Mouse (Mus musculus): ENCODE measurements around the gene Glyctk. TPM values are rescaled to one million over a fixed set of nuclear protein-coding genes. Genes with fewer than 3 reads are reported as not detected.

Gene Glyctk
- polyA plus RNA-seq (2014; fragmentation: Illumina TruSeq; extraction: RNeasy Lipid Tissue Mini Kit (QIAGEN cat#74804); ENCODE audit: insufficient read depth, low read depth, low replicate concordance), result 1.2 TPM

GRCm38 (mm10) chr9:106158037-106158491, at the start of gene Glyctk:
Glyctk (minus strand) TSS chr9:106158138.

DNA sequence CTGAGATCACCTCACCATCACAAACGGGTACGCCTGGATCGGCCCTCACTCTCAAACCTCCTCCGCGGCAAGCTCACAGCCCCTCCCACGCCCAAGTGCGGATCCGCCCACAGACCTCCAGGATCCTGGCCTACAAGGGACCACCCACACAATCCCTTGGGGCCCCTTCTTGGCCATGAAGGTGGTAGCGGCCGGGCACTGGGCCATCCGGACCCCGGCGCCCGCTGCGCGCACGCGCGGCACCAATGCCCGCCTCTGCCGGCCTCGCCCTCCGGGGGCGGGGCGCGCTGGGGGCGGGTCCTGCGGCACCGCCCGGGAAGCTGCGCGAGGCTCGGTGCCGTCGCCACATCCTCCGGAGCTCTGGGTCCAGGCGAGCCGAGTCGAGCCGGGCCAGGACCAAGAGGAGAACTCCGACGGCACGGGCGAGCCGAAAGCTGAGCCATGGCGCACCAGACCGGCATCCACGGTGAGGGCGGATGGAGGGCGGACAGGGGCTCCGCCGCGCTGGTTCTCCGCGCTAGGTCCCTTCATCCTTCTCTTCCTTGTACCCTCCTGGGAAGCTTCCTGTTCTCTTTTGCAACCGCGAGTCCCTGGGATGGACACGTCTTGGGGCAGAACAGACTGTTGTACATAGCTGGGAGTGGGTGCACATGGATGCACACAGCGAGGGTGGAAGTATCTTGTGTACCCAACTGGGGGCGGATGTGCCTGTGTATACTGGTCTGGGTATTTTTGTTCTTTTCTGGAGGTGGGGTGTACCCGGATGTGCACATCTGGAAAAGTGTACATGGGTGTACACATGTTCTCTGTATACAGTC, 45.1 kb upstream of the Glyctk start, which contains the start of gene Twf2:
TSS of gene Twf2 (plus strand) at position 290 of the 818 bp plus-strand sequence.

DNA sequence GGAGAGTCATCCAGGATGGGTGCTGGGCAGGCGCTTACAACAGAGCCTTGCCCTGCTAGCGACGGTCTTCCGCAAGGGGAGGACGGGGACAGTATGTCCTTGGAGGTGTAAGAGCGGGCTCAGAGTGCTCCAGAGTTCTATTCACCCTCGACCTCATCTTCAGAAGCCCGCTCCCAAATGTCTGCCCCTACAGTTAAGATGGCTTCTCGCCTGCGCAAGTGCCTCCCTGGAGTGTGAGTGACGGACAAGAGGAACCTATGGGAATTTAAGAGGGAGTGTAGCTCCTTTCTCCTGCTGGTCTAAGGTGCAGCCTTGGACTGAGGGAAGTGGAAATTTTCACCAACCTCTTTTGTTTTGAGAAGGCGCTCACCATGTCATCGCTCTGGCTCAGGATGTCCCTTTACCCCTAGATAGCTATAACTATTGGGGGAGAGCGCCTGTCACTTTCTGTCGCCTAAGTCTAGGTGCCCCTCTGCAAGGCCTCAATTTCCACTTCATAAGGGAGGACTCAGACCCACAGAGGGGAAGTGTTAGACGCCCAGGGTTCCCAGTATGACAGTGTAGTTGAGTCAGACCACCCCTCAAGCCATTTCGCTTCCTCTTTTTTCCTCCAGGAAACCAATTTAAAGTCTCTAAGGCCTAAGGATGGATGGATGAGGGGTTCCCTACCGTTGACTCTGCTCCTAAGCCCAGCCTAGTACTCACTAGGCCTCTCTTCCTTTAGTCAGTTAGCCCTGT, 41.8 kb upstream of the Glyctk start, which contains the start of gene Ppm1m:
TSS of gene Ppm1m (minus strand) at position 212 of the 738 bp plus-strand sequence.

GRCm38 (mm10) chr9:106170556-106171345, 12.8 kb upstream of the Glyctk start, which contains the start of gene Wdr82:
Wdr82 (plus strand) TSS chr9:106170928.

Other genes with a start within 250 kb of the Glyctk start
- 0.33 TPM for gene Col6a5, start 197.5 kb downstream of the Glyctk start, polyA plus RNA-seq (2014; fragmentation: Illumina TruSeq; extraction: RNeasy Lipid Tissue Mini Kit (QIAGEN cat#74804); ENCODE audit: insufficient read depth, low read depth, low replicate concordance)
- 0.39 TPM for gene Col6a4, start 61.4 kb downstream of the Glyctk start, polyA plus RNA-seq (2014; fragmentation: Illumina TruSeq; extraction: RNeasy Lipid Tissue Mini Kit (QIAGEN cat#74804); ENCODE audit: insufficient read depth, low read depth, low replicate concordance)
- 27.9 TPM for gene Wdr82, start 12.8 kb upstream of the Glyctk start, polyA plus RNA-seq (2014; fragmentation: Illumina TruSeq; extraction: RNeasy Lipid Tissue Mini Kit (QIAGEN cat#74804); ENCODE audit: insufficient read depth, low read depth, low replicate concordance)
- gene Ppm1m, start 41.6 kb upstream of the Glyctk start, polyA plus RNA-seq (2014; fragmentation: Illumina TruSeq; extraction: RNeasy Lipid Tissue Mini Kit (QIAGEN cat#74804); ENCODE audit: insufficient read depth, low read depth, low replicate concordance), result 33.4 TPM
- 44.7 TPM for gene Twf2, start 45.0 kb upstream of the Glyctk start, polyA plus RNA-seq (2014; fragmentation: Illumina TruSeq; extraction: RNeasy Lipid Tissue Mini Kit (QIAGEN cat#74804); ENCODE audit: insufficient read depth, low read depth, low replicate concordance)
- gene Tlr9, start 64.5 kb upstream of the Glyctk start, polyA plus RNA-seq (2014; fragmentation: Illumina TruSeq; extraction: RNeasy Lipid Tissue Mini Kit (QIAGEN cat#74804); ENCODE audit: insufficient read depth, low read depth, low replicate concordance), result 0.81 TPM
- gene Alas1, start 90.5 kb upstream of the Glyctk start, polyA plus RNA-seq (2014; fragmentation: Illumina TruSeq; extraction: RNeasy Lipid Tissue Mini Kit (QIAGEN cat#74804); ENCODE audit: insufficient read depth, low read depth, low replicate concordance), result 268 TPM
- gene Poc1a, start 122.9 kb upstream of the Glyctk start, polyA plus RNA-seq (2014; fragmentation: Illumina TruSeq; extraction: RNeasy Lipid Tissue Mini Kit (QIAGEN cat#74804); ENCODE audit: insufficient read depth, low read depth, low replicate concordance), result 6.4 TPM
- 33.2 TPM for gene Dusp7, start 210.5 kb upstream of the Glyctk start, polyA plus RNA-seq (2014; fragmentation: Illumina TruSeq; extraction: RNeasy Lipid Tissue Mini Kit (QIAGEN cat#74804); ENCODE audit: insufficient read depth, low read depth, low replicate concordance)

Measured in lung, adult 10 weeks (tissue).